Mouse (Mus musculus) kidney, adult 8-10 months (tissue): ENCODE results near the gene Tas2r139.
"Not testable (repeated sequence)": the region's sequence is repeated elsewhere in the genome, so short reads cannot be mapped to it uniquely, and the experiment has no call there.

ENCODE experiments used
- DNase-seq, 2 experiments: peaks; one replicate each; pipeline ENCODE4 v3.0.0; 2022

The Tas2r139 gene

DNA sequence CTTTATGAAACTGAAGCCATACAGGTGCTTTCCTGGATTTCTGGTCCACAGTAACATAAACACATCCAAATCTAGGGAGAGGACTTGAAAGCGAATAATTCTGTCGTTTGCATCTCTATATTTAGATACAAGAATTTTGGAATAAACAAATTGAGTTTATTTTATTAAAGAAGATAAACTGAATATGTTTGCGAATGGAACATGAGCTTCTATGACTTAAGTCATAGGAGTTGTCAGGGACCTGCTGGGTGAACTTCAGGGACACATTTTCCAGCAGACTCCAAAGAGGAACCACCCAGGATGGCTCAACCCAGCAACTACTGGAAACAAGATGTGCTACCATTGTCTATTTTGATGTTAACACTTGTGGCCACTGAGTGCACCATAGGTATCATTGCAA lies at the start of gene Tas2r139:
Gene Tas2r139 (plus strand): TSS at position 301 of the 400 bp plus-strand sequence.
- DNase-seq, result no peak

DNA sequence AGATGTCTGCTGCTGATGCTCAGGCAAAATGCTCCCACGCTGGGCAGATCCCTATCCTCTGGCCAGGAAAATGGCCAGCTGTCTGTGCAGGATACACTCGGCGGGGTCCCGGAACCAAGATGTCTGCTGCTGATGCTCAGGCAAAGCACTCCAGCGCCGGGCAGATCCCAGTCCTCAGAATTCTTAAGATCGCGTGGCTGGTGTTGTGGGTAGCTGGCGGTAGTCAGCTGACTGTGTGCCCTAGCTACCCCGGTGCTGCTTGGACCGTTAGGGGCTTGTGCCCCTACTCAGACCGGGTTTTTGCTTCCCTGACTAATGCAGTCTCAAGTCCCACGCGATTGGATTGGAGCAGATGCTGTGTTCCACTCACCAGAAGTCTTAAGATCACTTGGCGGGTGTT lies 10.4 kb downstream of the Tas2r139 start:
- DNase-seq, result not testable (repeated sequence)

DNA sequence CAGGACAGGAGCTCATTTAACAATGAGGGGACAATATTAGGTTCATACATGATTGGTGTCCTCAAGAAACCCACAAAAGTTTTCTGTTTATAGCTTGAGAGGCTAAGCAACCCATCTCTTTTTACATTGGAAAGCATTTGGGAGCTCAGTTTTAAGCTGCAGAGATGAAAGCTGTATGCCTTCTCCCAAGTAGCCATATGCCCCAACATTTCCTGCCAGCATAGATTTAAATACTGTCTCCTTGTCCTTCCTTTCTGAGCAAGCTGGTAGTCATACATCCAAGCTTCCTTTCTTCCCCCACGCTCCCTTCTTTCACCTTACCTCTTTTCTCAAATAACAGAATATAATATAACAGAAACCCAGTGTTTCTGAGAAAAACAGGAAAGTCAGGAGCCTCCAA lies 41.7 kb downstream of the Tas2r139 start:
- no peak for DNase-seq

DNA sequence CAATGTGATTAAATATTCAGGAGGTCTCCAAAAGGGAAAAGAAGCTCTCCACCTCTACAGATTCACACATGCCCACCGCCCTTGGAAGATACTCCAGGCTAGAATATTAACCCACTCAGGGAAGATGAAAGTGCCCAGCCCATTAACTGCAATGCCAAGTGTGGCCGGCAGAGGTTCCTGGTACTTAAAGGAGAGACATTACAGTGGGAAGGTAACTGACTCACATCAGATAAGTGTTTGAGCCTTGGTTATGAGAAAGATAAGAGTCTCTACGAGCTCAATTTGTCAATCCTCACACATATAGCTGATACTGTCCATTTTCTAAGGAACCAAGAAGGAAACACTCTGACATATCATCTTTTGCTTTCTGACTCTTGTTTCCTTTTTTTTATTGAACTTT lies 45.5 kb downstream of the Tas2r139 start:
- peak in 1 of 2 experiments; percentile 3 for DNase-seq
